Mouse (Mus musculus) forebrain, embryonic 16.5 days (tissue): ENCODE measurements at regions not wholly inside any gene's neighbourhood (a gene's known extent, or its start where the extent isn't known, plus 50 kb on each side); places are given as distances from the start of the nearest gene placed in this dataset.
A peak's percentile ranks its signal among the peaks of the same experiment; 100 is the strongest.

ENCODE experiments used
- ATAC-seq: fragments of 200-750 bp; cut with Nextera tagmentation; 2 replicates; pipeline ENCODE4 v1.8.0; 2017; ENCODE audit warnings: mild to moderate bottlenecking, moderate library complexity
- H3K27ac ChIP-seq: fragments of 300-500 bp; sonication (generic); 2 replicates; pipeline ENCODE4 v1.5.1; 2014; ENCODE audit warnings: low read length, control low read depth
- H3K27me3 ChIP-seq: fragments of 300-500 bp; sonication (generic); replicated peaks from 2 replicates; pipeline ENCODE4 v1.6.1; 2014; ENCODE audit warnings: low read length; ENCODE audit not compliant: control insufficient read depth, insufficient read depth
- H3K36me3 ChIP-seq: fragments of 300-500 bp; sonication (generic); 2 replicates; pipeline ENCODE4 v1.6.1; 2014; ENCODE audit not compliant: control insufficient read depth, insufficient read depth
- H3K4me1 ChIP-seq: fragments of 300-500 bp; sonication (generic); replicated peaks from 2 replicates; pipeline ENCODE4 v1.6.1; 2014; ENCODE audit warnings: low read length; ENCODE audit not compliant: control insufficient read depth, insufficient read depth
- H3K4me2 ChIP-seq: fragments of 300-500 bp; sonication (generic); 2 replicates; pipeline ENCODE4 v1.6.1; 2014; ENCODE audit warnings: mild to moderate bottlenecking, low read length, control low read depth
- H3K4me3 ChIP-seq: fragments of 300-500 bp; sonication (generic); replicated peaks from 2 replicates; pipeline ENCODE4 v1.5.1; 2014; ENCODE audit warnings: mild to moderate bottlenecking, low read length, control low read depth
- H3K9ac ChIP-seq: fragments of 300-500 bp; sonication (generic); replicated peaks from 2 replicates; pipeline ENCODE4 v1.6.1; 2014; ENCODE audit warnings: low read depth, low read length, control low read depth
- H3K9me3 ChIP-seq: fragments of 300-500 bp; sonication (generic); 2 replicates; pipeline ENCODE4 v1.6.1; 2016; ENCODE audit warnings: low read length; ENCODE audit not compliant: control insufficient read depth
- WGBS: fragments of 180-500 bp; shearing (Covaris S2); extraction: QIAGEN DNeasy Blood & Tissue Kit; methylation state at CpG from one replicate; pipeline ENCODE4 v1.1.7; 2014; 5-methylcytosine and 5-hydroxymethylcytosine counted together

DNA sequence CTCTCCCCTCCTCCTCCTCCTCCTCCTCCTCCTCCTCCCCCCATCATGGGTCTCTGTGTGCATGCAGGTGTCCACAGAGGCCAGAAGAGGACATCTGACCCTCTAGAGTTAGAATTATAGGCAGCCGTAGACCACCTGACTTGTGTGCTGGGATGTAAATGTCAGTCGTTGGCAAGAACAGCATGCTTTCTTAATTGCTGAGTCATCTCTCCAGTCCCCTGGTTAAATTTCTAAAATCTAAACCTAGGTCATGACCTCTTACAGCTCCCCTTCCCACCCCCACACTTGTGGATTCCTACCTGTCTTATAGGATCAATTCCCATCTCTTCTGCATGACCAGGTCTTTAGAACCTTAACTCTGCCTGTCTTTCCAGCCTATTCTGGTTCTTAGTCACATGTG is 102.4 kb upstream of the Magi3 start:
- H3K36me3 ChIP-seq, result no peaks in the 10 kb centered on the region
- 56% methylated on average over 2 of the region's 2 CpGs for WGBS
- ATAC-seq, result no peak
- H3K4me1 ChIP-seq, result peaks cover 13% of the 10 kb centered on the region
- no peaks in the 10 kb centered on the region for H3K27me3 ChIP-seq
- no peaks in the 10 kb centered on the region for H3K9me3 ChIP-seq
- H3K4me3 ChIP-seq, result no peak overlapping the region
- H3K9ac ChIP-seq, result no peak overlapping the region
- no peak overlapping the region for H3K27ac ChIP-seq
- H3K4me2 ChIP-seq, result no peak overlapping the region

- Histone ChIP-seq H3K4me3 (no peak overlapping the region), H3K4me2 (no peak overlapping the region), H3K9me3 (no peaks in the 10 kb centered on the region), H3K9ac (no peak overlapping the region), H3K27me3 (no peaks in the 10 kb centered on the region), H3K27ac (no peak overlapping the region), H3K36me3 (no peaks in the 10 kb centered on the region), H3K4me1 (peaks cover 23% of the 10 kb centered on the region)
- no peak for ATAC-seq
- 49% methylated on average over 4 of the region's 4 CpGs for WGBS
Measured at GRCm38 (mm10) chr3:104320404-104320803, 100.2 kb upstream of the Magi3 start.

- H3K9ac ChIP-seq, result no peak overlapping the region
- no peaks in the 10 kb centered on the region for H3K9me3 ChIP-seq
- no peak overlapping the region; the same call in 1 of the 2 replicates for H3K27ac ChIP-seq
- H3K27me3 ChIP-seq, result no peaks in the 10 kb centered on the region
- H3K36me3 ChIP-seq, result no peaks in the 10 kb centered on the region
- H3K4me2 ChIP-seq, result 0 out of 2 replicates have a peak overlapping the region, but pooled peaks have one; percentile 4
- peaks cover 23% of the 10 kb centered on the region for H3K4me1 ChIP-seq
- ATAC-seq, result peak; percentile 63
- 32% methylated on average over 6 of the region's 6 CpGs for WGBS
- no peak overlapping the region for H3K4me3 ChIP-seq
Measured at GRCm38 (mm10) chr3:104319377-104319776, 99.2 kb upstream of the Magi3 start.

DNA sequence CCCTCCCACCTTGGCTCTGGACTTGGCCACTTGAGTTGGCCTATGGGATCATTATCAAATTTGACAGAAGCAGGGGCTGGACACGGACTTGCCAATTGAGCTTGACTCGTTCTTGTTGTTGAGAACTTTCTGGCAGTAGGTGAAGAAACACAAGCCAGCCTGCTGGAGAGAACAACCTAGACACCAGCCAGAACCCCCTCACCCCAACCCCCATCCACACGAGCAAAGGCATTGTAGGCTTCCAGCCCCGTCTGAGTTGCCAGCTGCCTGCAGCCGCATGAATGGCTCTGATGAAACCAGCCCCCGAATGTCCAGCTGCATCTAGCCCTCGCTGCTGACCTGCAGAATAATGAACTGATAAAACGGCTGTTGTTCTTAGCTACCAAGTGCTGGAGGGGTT is 98.7 kb upstream of the Magi3 start:
- no peak overlapping the region for H3K4me3 ChIP-seq
- H3K9ac ChIP-seq, result no peak overlapping the region
- peaks cover 23% of the 10 kb centered on the region for H3K4me1 ChIP-seq
- H3K27ac ChIP-seq, result peak overlapping the region; percentile 23; the same call in 1 of the 2 replicates
- no peaks in the 10 kb centered on the region for H3K9me3 ChIP-seq
- 17% methylated on average over 8 of the region's 8 CpGs for WGBS
- H3K36me3 ChIP-seq, result no peaks in the 10 kb centered on the region
- ATAC-seq, result peak; percentile 81
- H3K27me3 ChIP-seq, result no peaks in the 10 kb centered on the region
- 0 out of 2 replicates have a peak overlapping the region, but pooled peaks have one; percentile 4 for H3K4me2 ChIP-seq

GRCm38 (mm10) chr3:104317528-104317927 is 97.4 kb upstream of the Magi3 start:
- no peak overlapping the region; the same call in 1 of the 2 replicates for H3K27ac ChIP-seq
- H3K4me2 ChIP-seq, result no peak overlapping the region
- H3K36me3 ChIP-seq, result no peaks in the 10 kb centered on the region
- H3K27me3 ChIP-seq, result no peaks in the 10 kb centered on the region
- WGBS, result 30% methylated on average over 4 of the region's 4 CpGs
- peak; percentile 38 for ATAC-seq
- H3K4me3 ChIP-seq, result no peak overlapping the region
- H3K9me3 ChIP-seq, result no peaks in the 10 kb centered on the region
- H3K9ac ChIP-seq, result no peak overlapping the region
- H3K4me1 ChIP-seq, result peaks cover 23% of the 10 kb centered on the region

GRCm38 (mm10) chr3:104313063-104313462 is 92.9 kb upstream of the Magi3 start:
- H3K9ac ChIP-seq, result no peak overlapping the region
- no peak overlapping the region for H3K4me2 ChIP-seq
- H3K4me3 ChIP-seq, result no peak overlapping the region
- H3K9me3 ChIP-seq, result no peaks in the 10 kb centered on the region
- peaks cover 14% of the 10 kb centered on the region; the same call in 1 of the 2 replicates for H3K4me1 ChIP-seq
- ATAC-seq, result no peak
- H3K27ac ChIP-seq, result no peak overlapping the region
- H3K36me3 ChIP-seq, result no peaks in the 10 kb centered on the region
- no peaks in the 10 kb centered on the region for H3K27me3 ChIP-seq
- WGBS, result 85% methylated on average over 4 of the region's 4 CpGs

DNA sequence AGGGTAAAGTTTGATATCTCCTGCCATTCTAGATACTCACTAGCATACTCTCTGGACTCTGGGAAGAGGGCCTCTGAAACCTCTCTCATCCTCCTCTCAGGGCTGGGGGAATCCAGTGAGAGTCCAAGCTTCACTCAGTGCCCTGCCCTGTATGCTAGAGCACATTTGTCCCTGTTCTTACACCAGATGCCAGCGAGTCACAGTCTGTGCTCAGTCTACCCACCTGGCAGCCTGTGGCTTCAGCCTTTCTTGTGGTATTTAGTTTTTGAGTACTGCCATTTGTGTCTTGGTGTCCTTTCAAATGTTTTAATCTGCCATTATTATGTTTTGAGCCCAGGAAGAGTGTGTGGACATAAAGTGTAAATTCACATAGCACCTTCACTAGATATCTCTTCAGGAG is 86.8 kb upstream of the Magi3 start:
- H3K4me1 ChIP-seq, result peaks cover 9% of the 10 kb centered on the region
- no peak for ATAC-seq

DNA sequence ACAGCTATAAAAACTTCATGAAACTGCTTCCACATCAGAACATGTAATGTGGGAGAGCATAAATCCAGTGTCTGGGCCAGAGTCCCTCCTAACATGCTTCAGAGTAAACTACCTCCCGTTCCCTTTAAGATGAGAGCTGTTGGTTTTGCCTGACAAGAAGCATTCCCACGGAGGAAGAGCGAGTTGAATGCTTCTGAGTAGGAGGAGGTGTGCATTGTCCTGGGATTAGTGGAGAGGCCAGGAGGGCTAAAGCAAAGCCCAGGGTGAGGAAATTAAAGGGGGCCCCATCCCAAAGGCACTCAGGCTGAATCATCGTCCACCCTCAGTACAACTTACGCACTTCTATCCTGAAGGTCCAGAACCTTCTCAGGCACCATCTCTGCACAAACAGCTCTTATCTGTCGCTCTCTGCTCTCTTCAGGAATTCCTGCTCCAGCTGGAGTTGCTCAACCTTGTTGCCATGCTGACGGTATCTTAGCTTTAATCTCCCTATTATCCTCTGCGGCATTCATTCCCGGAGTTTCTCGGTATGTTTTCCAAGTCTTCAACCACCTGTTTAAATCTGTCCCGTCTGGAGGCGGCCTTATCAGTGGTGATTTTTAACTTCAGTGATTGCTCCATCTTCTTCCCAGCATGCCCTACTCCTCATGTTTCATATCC is 85.9 kb upstream of the Magi3 start:
- H3K9ac ChIP-seq, result no peak overlapping the region
- ATAC-seq, result no peak
- 7% methylated on average over 12 of the region's 12 CpGs for WGBS
- H3K27ac ChIP-seq, result no peak overlapping the region
- H3K4me2 ChIP-seq, result no peak overlapping the region
- peaks cover 9% of the 10 kb centered on the region for H3K4me1 ChIP-seq
- no peak overlapping the region for H3K4me3 ChIP-seq
- no peaks in the 10 kb centered on the region for H3K36me3 ChIP-seq
- H3K27me3 ChIP-seq, result no peaks in the 10 kb centered on the region
- H3K9me3 ChIP-seq, result no peaks in the 10 kb centered on the region

More for the DNA sequence above, 86.8 kb upstream of the Magi3 start:
- WGBS, result 73% methylated on average over 1 of the region's 1 CpGs
- no peak overlapping the region for H3K9ac ChIP-seq
- no peak overlapping the region for H3K4me2 ChIP-seq
- no peak overlapping the region for H3K4me3 ChIP-seq
- H3K27me3 ChIP-seq, result no peaks in the 10 kb centered on the region
- H3K36me3 ChIP-seq, result no peaks in the 10 kb centered on the region
- H3K9me3 ChIP-seq, result no peaks in the 10 kb centered on the region
- no peak overlapping the region for H3K27ac ChIP-seq

DNA sequence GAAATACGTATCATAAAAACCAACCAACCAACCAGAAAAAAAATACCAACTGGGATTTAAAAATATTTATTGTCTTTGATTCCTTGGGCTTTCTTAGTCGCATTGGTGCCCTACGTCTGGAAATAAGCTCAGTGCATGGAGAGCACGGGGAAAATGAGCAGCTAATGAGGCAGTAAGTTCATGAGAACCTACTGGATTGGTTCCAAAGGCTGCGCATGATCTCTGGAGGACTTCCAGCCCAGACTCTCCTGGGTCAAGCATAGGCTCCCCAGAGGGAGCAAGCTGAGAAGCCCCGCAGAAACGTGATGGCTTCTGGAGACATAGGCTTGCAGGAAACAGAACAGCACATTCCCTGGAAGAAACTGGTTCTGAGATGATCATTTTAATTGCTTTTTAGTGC is 83.4 kb upstream of the Magi3 start:
- Histone ChIP-seq H3K36me3 (no peaks in the 10 kb centered on the region), H3K27ac (no peak overlapping the region), H3K4me2 (no peak overlapping the region), H3K9ac (no peak overlapping the region), H3K9me3 (no peaks in the 10 kb centered on the region), H3K4me1 (peaks cover 17% of the 10 kb centered on the region), H3K27me3 (no peaks in the 10 kb centered on the region), H3K4me3 (no peak overlapping the region)
- 53% methylated on average over 7 of the region's 7 CpGs for WGBS
- no peak for ATAC-seq

- WGBS, result 44% methylated on average over 5 of the region's 5 CpGs
Measured at GRCm38 (mm10) chr3:104300201-104300600, 80.0 kb upstream of the Magi3 start.

More at GRCm38 (mm10) chr3:104300201-104300600, 80.0 kb upstream of the Magi3 start:
- Histone ChIP-seq H3K9me3 (no peaks in the 10 kb centered on the region), H3K27ac (no peak overlapping the region), H3K4me2 (no peak overlapping the region; the same call in 1 of the 2 replicates), H3K27me3 (no peaks in the 10 kb centered on the region), H3K36me3 (no peaks in the 10 kb centered on the region), H3K9ac (no peak overlapping the region), H3K4me1 (peaks cover 17% of the 10 kb centered on the region), H3K4me3 (no peak overlapping the region)
- peak; percentile 45 for ATAC-seq
